Comparison of ENCODE assay signal across 8 mouse cellular contexts in the genomic region with DNA sequence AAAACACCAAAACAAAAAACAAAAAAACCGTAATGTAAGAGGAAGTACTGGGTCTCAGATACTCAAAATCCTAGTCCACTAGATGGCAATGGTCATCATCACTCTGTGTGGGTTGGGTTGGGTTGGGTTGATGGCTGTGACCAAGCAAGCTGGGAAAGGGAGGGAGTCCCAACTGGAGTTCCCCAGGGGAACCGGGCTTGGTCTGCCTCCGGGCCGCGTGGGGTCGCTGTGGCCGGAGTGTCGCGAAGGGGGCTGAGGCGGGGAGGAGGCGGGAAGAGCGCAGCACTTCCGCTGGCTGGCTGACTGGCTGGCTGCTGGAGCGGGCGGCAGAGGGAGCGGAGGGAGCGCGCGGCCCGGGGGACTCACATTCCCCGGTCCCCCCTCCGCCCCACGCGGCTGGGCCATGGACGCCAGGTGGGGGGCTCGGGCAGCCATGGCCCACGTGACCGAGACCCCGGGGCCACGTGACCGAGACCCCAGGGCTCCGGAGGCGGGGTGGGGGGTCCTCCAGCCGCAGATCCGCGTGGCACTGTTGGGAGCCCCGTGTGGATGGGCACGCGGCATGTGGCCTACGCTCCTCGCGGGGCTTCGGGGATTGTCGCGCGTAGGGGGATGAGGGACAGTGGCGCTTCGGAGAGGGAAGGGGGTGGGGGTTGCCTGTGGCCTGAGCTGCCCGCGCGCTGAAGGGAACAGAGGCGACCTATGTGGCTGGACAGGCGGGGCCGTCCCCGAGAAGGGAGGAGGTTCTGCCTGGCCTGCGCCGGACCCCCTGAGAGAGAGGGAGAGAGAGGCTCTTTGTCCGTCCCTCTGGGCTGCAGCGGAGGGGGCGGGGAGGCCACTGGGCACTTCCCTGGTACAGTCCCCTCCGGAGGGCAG. TPM values are rescaled to one million over a fixed set of nuclear protein-coding genes. Genes with fewer than 3 reads are reported as not detected.
DNase-seq lines count a peak whose midpoint lies in the region; ATAC-seq lines count a peak whose summit lies in the region.

Slc35b2 (plus strand) TSS at position 220 of the 876 bp plus-strand sequence.

- peak within 1 kb of the TSS; percentile 97 for H3K9ac ChIP-seq in intestine, embryonic 16.5 days (ENCODE audit: low read depth, low read length)
- peak within 1 kb of the TSS; percentile 90 for H3K9ac ChIP-seq in midbrain, embryonic 11.5 days (ENCODE audit: low read length)

- H3K4me2 ChIP-seq in intestine, embryonic 16.5 days (ENCODE audit: low read depth, low read length) = peak within 1 kb of the TSS; percentile 89
- H3K4me2 ChIP-seq in midbrain, embryonic 11.5 days = peak within 1 kb of the TSS; percentile 98

- peak within 1 kb of the TSS; percentile 81 for H3K27ac ChIP-seq in intestine, embryonic 16.5 days (ENCODE audit: low read length)
- H3K27ac ChIP-seq in midbrain, embryonic 11.5 days (ENCODE audit: low read depth, low read length) = peak within 1 kb of the TSS; percentile 84

- no peaks in the 10 kb centered on the region for H3K27me3 ChIP-seq in intestine, embryonic 16.5 days (replicated peaks; ENCODE audit: control insufficient read depth, insufficient read depth, low read length)
- no peaks in the 10 kb centered on the region for H3K27me3 ChIP-seq in midbrain, embryonic 11.5 days (ENCODE audit: control insufficient read depth, insufficient read depth, low read length)

- H3K9me3 ChIP-seq in intestine, embryonic 16.5 days (ENCODE audit: control insufficient read depth, low read length) = no peaks in the 10 kb centered on the region
- no peaks in the 10 kb centered on the region for H3K9me3 ChIP-seq in midbrain, embryonic 11.5 days (ENCODE audit: control insufficient read depth, low read length)

- H3K36me3 ChIP-seq in intestine, embryonic 16.5 days (ENCODE audit: control insufficient read depth, insufficient read depth, low read length) = peaks cover 14% of the 10 kb centered on the region
- H3K36me3 ChIP-seq in midbrain, embryonic 11.5 days (ENCODE audit: control insufficient read depth, insufficient read depth, low read length) = peaks cover 17% of the 10 kb centered on the region

- intact Hi-C loops in left cerebral cortex, postnatal 4 days (cut with DNase I) = no loop called here

- ATAC-seq in intestine, embryonic 16.5 days = peak; percentile 87
- peak; percentile 88 for ATAC-seq in midbrain, embryonic 11.5 days (ENCODE audit: low FRiP score)

- H3K4me1 ChIP-seq in intestine, embryonic 16.5 days (ENCODE audit: control insufficient read depth, insufficient read depth, low read length) = peaks cover 16% of the 10 kb centered on the region
- H3K4me1 ChIP-seq in midbrain, embryonic 11.5 days (ENCODE audit: control insufficient read depth, insufficient read depth, low read length) = peaks cover 18% of the 10 kb centered on the region

- H3K4me3 ChIP-seq in intestine, embryonic 16.5 days (ENCODE audit: low read length) = peak within 1 kb of the TSS; percentile 88
- H3K4me3 ChIP-seq in midbrain, embryonic 11.5 days (ENCODE audit: low read depth, low read length) = peak within 1 kb of the TSS; percentile 81

- under 1% methylated on average over 58 of the region's 61 CpGs for WGBS in intestine, embryonic 16.5 days
- WGBS in midbrain, embryonic 11.5 days = under 1% methylated on average over 44 of the region's 61 CpGs

- peak; percentile 95 to 96 for DNase-seq in adrenal gland, adult 18-20 months (ENCODE audit: low spot score in 2 of 2)
- DNase-seq in embryo, embryonic 9.5 days (ENCODE audit: extremely low spot score) = peak; percentile 94
- peak; percentile 92 to 94 for DNase-seq in gastrocnemius, postnatal 4 days (ENCODE audit: low spot score in 2 of 2)
- peak; percentile 96 for DNase-seq in left cerebral cortex, postnatal 4 days
- DNase-seq in midbrain, embryonic 11.5 days (ENCODE audit: low spot score, missing footprints) = peak; percentile 99
- DNase-seq in right cerebral cortex, postnatal 4 days = peak; percentile 93
- peak; percentile 89 for DNase-seq in yolk sac, embryonic 10.5 days (ENCODE audit: low spot score)

RNA-seq across cellular contexts. Expression of gene Slc35b2, which starts in this region (rescaled TPM):
- total RNA-seq in adrenal gland, adult 18-20 months (2021) = 10 to 100 TPM; 28.1 to 44.2 TPM
- 10 to 100 TPM; 44.4 to 52.7 TPM for total RNA-seq in gastrocnemius, postnatal 4 days (2021)
- polyA plus RNA-seq in intestine, embryonic 16.5 days (2015; fragmentation: Nextera tagmentation; extraction: Ambion mirVana) = 132 and 136 TPM in 2 replicates
- total RNA-seq in left cerebral cortex, postnatal 4 days (2021) = 10 to 100 TPM; 39.2 to 40.2 TPM
- polyA plus RNA-seq in midbrain, embryonic 11.5 days (2014; fragmentation: Nextera tagmentation; extraction: Ambion mirVana) = 97.2 and 102 TPM in 2 replicates

Comparison
In these comparisons a context has a peak if more than half of its experiments do, and no peak if none do; other contexts are left out.
1. Peak in every context shown above with its lines: DNase-seq, ATAC-seq, H3K4me3 ChIP-seq and H3K27ac ChIP-seq.